Mouse (Mus musculus): Measurements from ENCODE around the gene Dagla.

GRCm38 (mm10) chr19:10326609-10327008 is 21.9 kb upstream of the Dagla start:
- TF ChIP-seq MAX (IDR thresholded peaks at IDR 0.05; ENCODE audit: low read depth) (no peak), POLR2A (IDR thresholded peaks at IDR 0.05; ENCODE audit: insufficient read length, low read depth) (no peak), E2F4 (IDR thresholded peaks at IDR 0.05; ENCODE audit: insufficient read depth) (no peak), MYOD1 (IDR thresholded peaks at IDR 0.05; ENCODE audit: control insufficient read depth in 1 of 3, insufficient read length in 2 of 3, low read depth in 2 of 3) (peak in 2 of 3 experiments; percentile 15 to 49), SRF (IDR thresholded peaks at IDR 0.05; ENCODE audit: control insufficient read depth, insufficient read length, low read depth) (no peak)
